Mouse (Mus musculus): ENCODE measurements around the gene Gpha2. TPM values are rescaled to one million over a fixed set of nuclear protein-coding genes. Genes with fewer than 3 reads are reported as not detected.

The Gpha2 gene
- 0.21 TPM in 1 of 2 replicates, not detected in the other for polyA plus RNA-seq (2012; rRNA removed)

DNA sequence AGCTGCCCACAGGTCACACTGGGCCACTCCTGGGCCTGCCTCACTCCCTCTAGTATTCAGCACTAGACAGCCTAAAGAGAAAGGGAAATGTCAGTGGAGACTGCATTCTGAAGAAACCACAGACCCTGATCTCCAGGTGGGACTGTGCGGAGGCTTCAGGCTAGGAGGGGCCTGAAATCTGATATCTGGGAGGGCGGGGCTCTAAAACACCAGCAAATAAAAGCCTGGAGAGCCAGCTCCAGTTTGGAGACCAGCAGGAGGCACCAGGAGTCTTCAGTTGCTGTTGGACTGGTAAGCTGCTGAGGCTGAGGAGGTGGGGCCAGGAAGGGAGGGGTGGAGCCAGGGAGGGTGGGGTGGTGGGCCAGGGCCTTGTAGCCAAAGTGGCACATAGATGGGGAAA lies at the start of gene Gpha2:
Gene Gpha2 (plus strand): TSS at position 246 of the 400 bp plus-strand sequence.
- Histone ChIP-seq H3K4me3 (replicated peaks; ENCODE audit: insufficient read depth, low read depth, low read length) (no peak within 1 kb of the TSS), H3K4me1 (ENCODE audit: control insufficient read depth, insufficient read depth, low read length) (peaks cover 16% of the 10 kb centered on the region), H3K27ac (ENCODE audit: insufficient read depth, low read length) (no peak within 1 kb of the TSS), H3K27me3 (ENCODE audit: control insufficient read depth, insufficient read depth, low read length) (no peaks in the 10 kb centered on the region)
- no peak for TF ChIP-seq POLR2A (IDR thresholded peaks at IDR 0.05; ENCODE audit: borderline replicate concordance, insufficient read depth, low read length)
- TF ChIP-seq CTCF (IDR thresholded peaks at IDR 0.05; ENCODE audit: borderline replicate concordance, insufficient read depth, low read depth, low read length): no peak
- 66% methylated on average over 2 of the region's 2 CpGs for WGBS
- DNase-seq: no peak

DNA sequence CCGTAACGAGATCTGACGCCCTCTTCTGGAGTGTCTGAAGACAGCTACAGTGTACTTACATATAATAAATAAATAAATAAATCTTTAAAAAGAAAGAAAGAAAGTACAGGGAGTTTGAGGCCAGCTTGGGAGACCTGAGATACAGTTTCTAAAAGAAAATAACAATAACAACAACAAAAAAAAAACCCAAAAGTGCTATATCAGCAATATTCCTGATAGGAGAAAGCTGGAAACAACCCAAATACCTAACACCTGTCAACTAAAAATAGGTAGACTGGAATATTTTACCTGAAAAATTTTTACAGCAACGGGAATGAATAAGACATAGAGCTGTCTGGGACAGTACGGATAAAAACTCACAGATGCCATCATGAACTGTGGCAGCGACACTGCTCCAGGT lies 47.4 kb upstream of the Gpha2 start:
- 87% methylated on average over 6 of the region's 6 CpGs for WGBS
- TF ChIP-seq CTCF (IDR thresholded peaks at IDR 0.05; ENCODE audit: borderline replicate concordance, insufficient read depth, low read depth, low read length): no peak
- TF ChIP-seq POLR2A (IDR thresholded peaks at IDR 0.05; ENCODE audit: borderline replicate concordance, insufficient read depth, low read length): no peak
- peaks cover 10% of the 10 kb centered on the region; the same call in 1 of the 2 replicates for H3K4me1 ChIP-seq (ENCODE audit: control insufficient read depth, insufficient read depth, low read length)
- H3K27me3 ChIP-seq (ENCODE audit: control insufficient read depth, insufficient read depth, low read length): no peaks in the 10 kb centered on the region
- H3K4me3 ChIP-seq (replicated peaks; ENCODE audit: insufficient read depth, low read depth, low read length): no peak overlapping the region
- H3K27ac ChIP-seq (ENCODE audit: insufficient read depth, low read length): no peak overlapping the region
- DNase-seq: no peak

DNA sequence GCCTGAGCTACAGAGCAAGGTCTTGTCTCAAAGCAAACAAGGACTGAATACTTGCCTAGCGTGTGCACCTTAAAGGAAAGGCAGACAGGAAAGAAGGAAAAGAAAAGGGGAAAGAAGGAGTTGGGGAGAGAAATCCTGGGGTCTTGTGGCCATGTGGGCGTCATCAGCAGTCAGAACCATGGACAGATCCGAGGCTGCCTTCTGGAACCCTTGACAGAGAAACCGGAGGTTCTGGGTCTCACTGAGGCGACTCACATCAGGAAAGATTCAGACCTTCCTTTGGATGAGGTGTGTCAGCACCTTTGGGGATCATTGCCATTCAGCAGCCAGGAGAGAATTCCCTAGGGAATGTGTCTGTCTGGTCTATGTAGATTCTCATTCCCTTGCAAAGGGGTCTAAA lies 44.6 kb upstream of the Gpha2 start:
- WGBS: 50% methylated on average over 5 of the region's 5 CpGs
- Histone ChIP-seq H3K27ac (ENCODE audit: insufficient read depth, low read length) (peak overlapping the region; percentile 55), H3K4me1 (ENCODE audit: control insufficient read depth, insufficient read depth, low read length) (peaks cover 10% of the 10 kb centered on the region; the same call in 1 of the 2 replicates), H3K4me3 (replicated peaks; ENCODE audit: insufficient read depth, low read depth, low read length) (no peak overlapping the region), H3K27me3 (ENCODE audit: control insufficient read depth, insufficient read depth, low read length) (no peaks in the 10 kb centered on the region)
- DNase-seq: no peak
- TF ChIP-seq CTCF (IDR thresholded peaks at IDR 0.05; ENCODE audit: borderline replicate concordance, insufficient read depth, low read depth, low read length) (no peak), POLR2A (IDR thresholded peaks at IDR 0.05; ENCODE audit: borderline replicate concordance, insufficient read depth, low read length) (no peak)

DNA sequence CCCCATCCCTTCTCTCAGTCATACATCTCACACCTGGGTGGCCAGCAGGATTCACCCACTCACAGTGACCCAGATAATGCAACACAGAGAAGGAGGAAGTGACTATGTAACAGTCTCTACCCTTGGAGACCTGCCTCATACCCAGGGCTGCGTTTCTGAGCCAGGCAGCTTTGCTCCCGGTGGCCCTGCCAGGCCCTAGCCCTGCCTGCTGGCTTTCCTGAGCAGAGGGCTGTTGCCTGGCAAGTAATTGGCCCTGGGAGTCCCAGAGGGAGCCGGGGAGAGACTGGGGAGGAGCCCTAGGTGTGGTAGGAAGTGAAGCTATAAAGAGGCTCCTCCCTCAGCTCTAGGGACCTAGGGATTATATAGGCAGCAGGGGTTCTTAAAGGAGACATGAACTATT lies 43.6 kb upstream of the Gpha2 start:
- 3% methylated on average over 3 of the region's 3 CpGs for WGBS
- TF ChIP-seq POLR2A (IDR thresholded peaks at IDR 0.05; ENCODE audit: borderline replicate concordance, insufficient read depth, low read length) (peak; percentile 26; the same call in 1 of the 2 replicates), CTCF (IDR thresholded peaks at IDR 0.05; ENCODE audit: borderline replicate concordance, insufficient read depth, low read depth, low read length) (no peak)
- Histone ChIP-seq H3K27ac (ENCODE audit: insufficient read depth, low read length) (peak overlapping the region; percentile 71), H3K4me1 (ENCODE audit: control insufficient read depth, insufficient read depth, low read length) (peaks cover 10% of the 10 kb centered on the region; the same call in 1 of the 2 replicates), H3K27me3 (ENCODE audit: control insufficient read depth, insufficient read depth, low read length) (no peaks in the 10 kb centered on the region), H3K4me3 (replicated peaks; ENCODE audit: insufficient read depth, low read depth, low read length) (peak overlapping the region; percentile 11)
- DNase-seq: peak; percentile 64 to 79

DNA sequence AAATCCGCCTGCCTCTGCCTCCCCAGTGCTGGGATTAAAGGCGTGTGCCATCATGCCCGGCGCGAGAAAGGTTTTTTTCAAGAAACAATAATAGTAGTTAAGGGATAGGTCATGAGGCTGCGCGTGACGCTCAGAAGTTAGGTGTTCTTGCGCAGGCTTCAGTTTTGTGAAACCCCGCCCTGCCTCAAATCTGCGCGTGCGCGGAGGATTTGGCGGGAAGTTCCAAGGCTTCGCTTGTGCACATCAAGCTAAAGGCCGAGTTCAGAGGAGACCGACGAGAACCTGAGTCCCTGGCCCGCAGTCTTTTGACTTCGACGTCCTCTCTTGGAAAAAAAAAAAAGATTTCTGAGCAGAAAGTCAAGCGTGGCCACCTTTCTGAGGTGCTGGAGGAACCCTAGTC lies 42.0 kb upstream of the Gpha2 start, which contains the start of gene Majin:
Gene Majin (plus strand): TSS at position 258 of the 400 bp plus-strand sequence.
- DNase-seq: no peak
- H3K27ac ChIP-seq (ENCODE audit: insufficient read depth, low read length): no peak within 1 kb of the TSS
- peaks cover 10% of the 10 kb centered on the region; the same call in 1 of the 2 replicates for H3K4me1 ChIP-seq (ENCODE audit: control insufficient read depth, insufficient read depth, low read length)
- WGBS: 89% methylated on average over 23 of the region's 23 CpGs
- no peaks in the 10 kb centered on the region for H3K27me3 ChIP-seq (ENCODE audit: control insufficient read depth, insufficient read depth, low read length)
- no peak within 1 kb of the TSS for H3K4me3 ChIP-seq (replicated peaks; ENCODE audit: insufficient read depth, low read depth, low read length)
- TF ChIP-seq POLR2A (IDR thresholded peaks at IDR 0.05; ENCODE audit: borderline replicate concordance, insufficient read depth, low read length) (no peak), CTCF (IDR thresholded peaks at IDR 0.05; ENCODE audit: borderline replicate concordance, insufficient read depth, low read depth, low read length) (no peak)

DNA sequence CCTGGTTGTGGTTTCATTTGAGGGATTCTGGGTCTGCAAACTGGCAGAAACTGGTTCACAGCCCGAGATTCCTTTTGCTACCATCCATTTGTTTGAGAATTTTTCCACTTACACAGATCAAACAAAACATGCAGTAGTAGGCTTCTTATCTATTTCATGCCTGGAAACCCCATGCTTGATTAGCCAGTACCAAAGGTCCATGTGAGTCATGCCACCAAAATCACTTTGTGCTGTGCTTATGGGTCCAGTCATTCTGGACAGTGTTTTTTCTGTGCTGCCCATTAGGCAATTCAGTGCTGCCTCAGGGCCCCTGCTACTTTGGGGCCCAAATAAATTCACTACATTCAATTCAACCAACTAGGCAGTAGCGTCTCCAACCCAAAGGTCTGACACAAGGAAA lies 21.9 kb upstream of the Gpha2 start:
- TF ChIP-seq POLR2A (IDR thresholded peaks at IDR 0.05; ENCODE audit: borderline replicate concordance, insufficient read depth, low read length): no peak
- no peak for TF ChIP-seq CTCF (IDR thresholded peaks at IDR 0.05; ENCODE audit: borderline replicate concordance, insufficient read depth, low read depth, low read length)
- H3K27me3 ChIP-seq (ENCODE audit: control insufficient read depth, insufficient read depth, low read length): no peaks in the 10 kb centered on the region
- no peak overlapping the region for H3K27ac ChIP-seq (ENCODE audit: insufficient read depth, low read length)
- no peaks in the 10 kb centered on the region for H3K4me1 ChIP-seq (ENCODE audit: control insufficient read depth, insufficient read depth, low read length)
- 77% methylated on average over 2 of the region's 2 CpGs for WGBS
- DNase-seq: no peak
- no peak overlapping the region for H3K4me3 ChIP-seq (replicated peaks; ENCODE audit: insufficient read depth, low read depth, low read length)

DNA sequence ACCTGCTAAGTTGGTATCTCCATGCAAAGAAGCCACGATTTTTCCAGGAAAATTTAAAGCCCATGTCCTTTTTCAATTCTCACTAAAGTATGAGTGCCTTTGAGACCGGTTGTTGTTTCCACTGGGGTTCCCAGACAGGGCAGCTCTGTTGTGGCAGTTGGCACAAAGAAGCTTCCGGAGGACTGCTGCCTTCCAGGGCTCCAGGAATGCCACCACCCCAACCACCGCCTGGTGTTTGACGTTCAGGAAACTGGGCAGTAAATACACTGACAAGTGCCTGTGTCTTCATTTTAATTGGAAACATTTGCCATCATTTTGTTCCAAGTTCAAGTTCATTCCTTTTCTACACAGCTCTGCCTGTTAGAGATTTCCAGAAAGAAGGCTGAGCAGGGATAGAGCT lies 19.5 kb upstream of the Gpha2 start:
- no peak for DNase-seq
- Histone ChIP-seq H3K27ac (ENCODE audit: insufficient read depth, low read length) (no peak overlapping the region), H3K27me3 (ENCODE audit: control insufficient read depth, insufficient read depth, low read length) (no peaks in the 10 kb centered on the region), H3K4me3 (replicated peaks; ENCODE audit: insufficient read depth, low read depth, low read length) (no peak overlapping the region), H3K4me1 (ENCODE audit: control insufficient read depth, insufficient read depth, low read length) (no peaks in the 10 kb centered on the region)
- TF ChIP-seq POLR2A (IDR thresholded peaks at IDR 0.05; ENCODE audit: borderline replicate concordance, insufficient read depth, low read length) (no peak), CTCF (IDR thresholded peaks at IDR 0.05; ENCODE audit: borderline replicate concordance, insufficient read depth, low read depth, low read length) (no peak)
- WGBS: 44% methylated on average over 5 of the region's 5 CpGs

DNA sequence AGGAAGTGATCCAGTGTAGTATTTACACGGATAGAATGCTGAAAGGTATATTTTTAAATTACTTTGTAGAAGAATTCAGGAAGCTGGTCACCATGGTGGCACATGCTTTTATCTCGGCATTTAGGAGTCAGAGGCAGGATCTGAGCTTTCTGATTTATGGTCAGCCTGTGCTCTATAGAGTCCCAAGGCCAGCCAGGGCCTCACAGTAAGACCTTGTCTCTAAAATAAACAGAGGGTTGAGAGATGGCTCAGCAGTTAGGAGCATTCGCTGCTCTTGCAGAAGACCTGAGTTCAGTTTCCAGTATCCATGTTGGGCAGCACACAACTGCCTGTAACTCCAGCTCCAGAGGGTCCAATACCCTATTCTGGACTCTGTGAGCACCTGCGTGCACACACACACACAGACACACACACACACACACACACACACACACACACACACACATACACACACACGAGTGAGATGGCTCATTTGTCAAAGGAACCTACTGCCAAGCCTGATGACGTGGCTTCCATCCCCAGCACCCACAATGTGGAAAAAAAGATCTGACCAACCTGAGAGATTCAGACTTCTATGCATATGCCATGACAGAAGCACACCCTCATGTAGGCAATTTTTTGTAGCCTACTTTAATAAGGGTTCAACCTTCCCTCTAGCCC lies 10.0 kb upstream of the Gpha2 start:
- no peak for TF ChIP-seq POLR2A (IDR thresholded peaks at IDR 0.05; ENCODE audit: borderline replicate concordance, insufficient read depth, low read length)
- no peak for TF ChIP-seq CTCF (IDR thresholded peaks at IDR 0.05; ENCODE audit: borderline replicate concordance, insufficient read depth, low read depth, low read length)
- 79% methylated on average over 6 of the region's 6 CpGs for WGBS

More for the DNA sequence above, 10.0 kb upstream of the Gpha2 start:
- DNase-seq: no peak
- no peak overlapping the region for H3K27ac ChIP-seq (ENCODE audit: insufficient read depth, low read length)
- no peak overlapping the region for H3K4me3 ChIP-seq (replicated peaks; ENCODE audit: insufficient read depth, low read depth, low read length)
- no peaks in the 10 kb centered on the region for H3K27me3 ChIP-seq (ENCODE audit: control insufficient read depth, insufficient read depth, low read length)
- H3K4me1 ChIP-seq (ENCODE audit: control insufficient read depth, insufficient read depth, low read length): no peaks in the 10 kb centered on the region

Measured in cerebellum, adult 2 months (tissue).